Mouse (Mus musculus) liver, embryonic 13.5 days (tissue): ENCODE measurements at regions not wholly inside any gene's neighbourhood (a gene's known extent, or its start where the extent isn't known, plus 50 kb on each side); places are given as distances from the start of the nearest gene placed in this dataset.

ENCODE experiments used
- ATAC-seq: fragments of 200-750 bp; cut with Nextera tagmentation; 2 replicates; pipeline ENCODE4 v1.8.0; 2017; ENCODE audit warnings: low read depth, mild to moderate bottlenecking, moderate number of reproducible peaks, moderate library complexity
- DNase-seq: peaks from one replicate; pipeline ENCODE4 v3.0.0; 2022
- H3K27ac ChIP-seq: fragments of 300-500 bp; sonication (generic); 2 replicates; pipeline ENCODE4 v1.5.1; 2015; ENCODE audit warnings: moderate library complexity, mild to moderate bottlenecking, inconsistent platforms
- H3K27me3 ChIP-seq: fragments of 300-500 bp; sonication (generic); 2 replicates; pipeline ENCODE4 v1.6.1; 2015; ENCODE audit warnings: mild to moderate bottlenecking, inconsistent platforms
- H3K36me3 ChIP-seq: fragments of 300-500 bp; sonication (generic); 2 replicates; pipeline ENCODE4 v1.6.1; 2015; ENCODE audit warnings: mild to moderate bottlenecking, inconsistent platforms
- H3K4me1 ChIP-seq: fragments of 300-500 bp; sonication (generic); replicated peaks from 2 replicates; pipeline ENCODE4 v1.6.1; 2015; ENCODE audit warnings: inconsistent platforms
- H3K4me2 ChIP-seq: fragments of 300-500 bp; sonication (generic); 2 replicates; pipeline ENCODE4 v1.6.1; 2015; ENCODE audit warnings: inconsistent platforms, mild to moderate bottlenecking, moderate library complexity
- H3K4me3 ChIP-seq: fragments of 300-500 bp; sonication (generic); replicated peaks from 2 replicates; pipeline ENCODE4 v1.5.1; 2015; ENCODE audit warnings: mild to moderate bottlenecking, inconsistent platforms
- H3K9ac ChIP-seq: fragments of 300-500 bp; sonication (generic); 2 replicates; pipeline ENCODE4 v1.6.1; 2015; ENCODE audit warnings: mild to moderate bottlenecking, inconsistent platforms
- H3K9me3 ChIP-seq: fragments of 300-500 bp; sonication (generic); replicated peaks from 2 replicates; pipeline ENCODE4 v1.6.1; 2016; ENCODE audit warnings: inconsistent platforms
- WGBS: fragments of 180-500 bp; shearing (Covaris S2); methylation state at CpG from one replicate; pipeline ENCODE4 v1.1.7; 2015; ENCODE audit not compliant: insufficient replicate concordance; 5-methylcytosine and 5-hydroxymethylcytosine counted together

- 42% methylated on average over 9 of the region's 9 CpGs for WGBS
- Histone ChIP-seq H3K9ac (no peak overlapping the region), H3K4me2 (no peak overlapping the region), H3K27ac (0 out of 2 replicates have a peak overlapping the region, but pooled peaks have one; percentile 1), H3K9me3 (no peaks in the 10 kb centered on the region), H3K27me3 (no peaks in the 10 kb centered on the region), H3K4me3 (no peak overlapping the region), H3K36me3 (no peaks in the 10 kb centered on the region), H3K4me1 (peaks cover 3% of the 10 kb centered on the region; the same call in 1 of the 2 replicates)
- DNase-seq (no peak), ATAC-seq (peak; percentile 47; the same call in 1 of the 2 replicates)
These were observed 154.6 kb upstream of the Zmiz1 start for GRCm38 (mm10) chr14:25304391-25304851.

- Histone ChIP-seq H3K27me3 (no peaks in the 10 kb centered on the region), H3K27ac (no peak overlapping the region), H3K4me3 (no peak overlapping the region), H3K36me3 (no peaks in the 10 kb centered on the region), H3K4me2 (no peak overlapping the region), H3K9ac (no peak overlapping the region), H3K4me1 (peaks cover 3% of the 10 kb centered on the region; the same call in 1 of the 2 replicates), H3K9me3 (no peaks in the 10 kb centered on the region)
- 56% methylated on average over 7 of the region's 7 CpGs for WGBS
- DNase-seq: no peak
- no peak for ATAC-seq
These were observed 152.8 kb upstream of the Zmiz1 start for GRCm38 (mm10) chr14:25306166-25306565.

GRCm38 (mm10) chr14:25306961-25307654, 151.9 kb upstream of the Zmiz1 start:
- H3K27ac ChIP-seq: no peak overlapping the region
- 51% methylated on average over 3 of the region's 3 CpGs for WGBS
- no peaks in the 10 kb centered on the region for H3K36me3 ChIP-seq
- no peaks in the 10 kb centered on the region for H3K9me3 ChIP-seq
- H3K27me3 ChIP-seq: no peaks in the 10 kb centered on the region
- no peak overlapping the region for H3K4me3 ChIP-seq
- ATAC-seq (no peak), DNase-seq (no peak)
- H3K4me1 ChIP-seq: peaks cover 3% of the 10 kb centered on the region; the same call in 1 of the 2 replicates
- no peak overlapping the region for H3K9ac ChIP-seq
- H3K4me2 ChIP-seq: no peak overlapping the region

GRCm38 (mm10) chr14:25308051-25308450, 150.9 kb upstream of the Zmiz1 start:
- DNase-seq (no peak), ATAC-seq (no peak)
- peaks cover 3% of the 10 kb centered on the region; the same call in 1 of the 2 replicates for H3K4me1 ChIP-seq
- H3K27me3 ChIP-seq: no peaks in the 10 kb centered on the region
- WGBS: 38% methylated on average over 3 of the region's 3 CpGs
- H3K9ac ChIP-seq: no peak overlapping the region
- H3K4me3 ChIP-seq: no peak overlapping the region
- H3K4me2 ChIP-seq: no peak overlapping the region
- H3K27ac ChIP-seq: no peak overlapping the region
- H3K36me3 ChIP-seq: no peaks in the 10 kb centered on the region
- no peaks in the 10 kb centered on the region for H3K9me3 ChIP-seq

- Histone ChIP-seq H3K4me1 (no peaks in the 10 kb centered on the region), H3K9ac (no peak overlapping the region), H3K36me3 (no peaks in the 10 kb centered on the region), H3K9me3 (no peaks in the 10 kb centered on the region), H3K4me2 (no peak overlapping the region), H3K27me3 (0 out of 2 replicates have a peak, but pooled peaks cover 3% of the 10 kb centered on the region), H3K27ac (no peak overlapping the region), H3K4me3 (no peak overlapping the region)
- ATAC-seq: no peak
- no peak for DNase-seq
- 46% methylated on average over 4 of the region's 4 CpGs for WGBS
These were observed 148.3 kb upstream of the Zmiz1 start for GRCm38 (mm10) chr14:25310671-25311151.

- Histone ChIP-seq H3K27me3 (peaks cover 4% of the 10 kb centered on the region), H3K9me3 (no peaks in the 10 kb centered on the region), H3K9ac (no peak overlapping the region), H3K4me1 (no peaks in the 10 kb centered on the region), H3K4me3 (no peak overlapping the region), H3K4me2 (no peak overlapping the region), H3K36me3 (no peaks in the 10 kb centered on the region), H3K27ac (no peak overlapping the region)
- 12% methylated on average over 3 of the region's 3 CpGs for WGBS
- no peak for ATAC-seq
- DNase-seq: no peak
These were observed 147.5 kb upstream of the Zmiz1 start for GRCm38 (mm10) chr14:25311475-25311874.

GRCm38 (mm10) chr14:25312135-25312534, 146.8 kb upstream of the Zmiz1 start:
- whole genome bisulfite sequencing: 31% methylated on average over 7 of the region's 7 CpGs
- ATAC-seq (no peak), DNase-seq (no peak)
- Histone ChIP-seq H3K27ac (no peak overlapping the region), H3K4me2 (no peak overlapping the region), H3K9me3 (no peaks in the 10 kb centered on the region), H3K4me3 (no peak overlapping the region), H3K4me1 (no peaks in the 10 kb centered on the region), H3K36me3 (no peaks in the 10 kb centered on the region), H3K9ac (no peak overlapping the region), H3K27me3 (peaks cover 11% of the 10 kb centered on the region)

- no peaks in the 10 kb centered on the region for H3K36me3 ChIP-seq
- WGBS: 62% methylated on average over 6 of the region's 6 CpGs
- no peak overlapping the region for H3K9ac ChIP-seq
- H3K27ac ChIP-seq: no peak overlapping the region
- peaks cover 19% of the 10 kb centered on the region for H3K27me3 ChIP-seq
- H3K4me3 ChIP-seq: no peak overlapping the region
- no peaks in the 10 kb centered on the region; the same call in 1 of the 2 replicates for H3K4me1 ChIP-seq
- ATAC-seq (no peak), DNase-seq (no peak)
- H3K4me2 ChIP-seq: no peak overlapping the region
- no peaks in the 10 kb centered on the region for H3K9me3 ChIP-seq
These were observed 146.1 kb upstream of the Zmiz1 start for GRCm38 (mm10) chr14:25312814-25313426.

GRCm38 (mm10) chr14:25313693-25314240, 145.2 kb upstream of the Zmiz1 start:
- no peak for ATAC-seq
- H3K9ac ChIP-seq: no peak overlapping the region
- WGBS: 40% methylated on average over 4 of the region's 4 CpGs
- no peaks in the 10 kb centered on the region for H3K9me3 ChIP-seq
- peaks cover 27% of the 10 kb centered on the region for H3K27me3 ChIP-seq
- no peak overlapping the region for H3K4me3 ChIP-seq
- no peak for DNase-seq
- no peak overlapping the region for H3K4me2 ChIP-seq
- H3K27ac ChIP-seq: no peak overlapping the region
- peaks cover 3% of the 10 kb centered on the region for H3K4me1 ChIP-seq
- no peaks in the 10 kb centered on the region for H3K36me3 ChIP-seq

- peaks cover 3% of the 10 kb centered on the region for H3K4me1 ChIP-seq
- DNase-seq (no peak), ATAC-seq (no peak)
- no peak overlapping the region for H3K4me3 ChIP-seq
- no peaks in the 10 kb centered on the region for H3K9me3 ChIP-seq
- no peak overlapping the region for H3K9ac ChIP-seq
- 76% methylated on average over 5 of the region's 5 CpGs for WGBS
- no peak overlapping the region for H3K4me2 ChIP-seq
- no peaks in the 10 kb centered on the region for H3K36me3 ChIP-seq
- H3K27me3 ChIP-seq: peaks cover 39% of the 10 kb centered on the region
- H3K27ac ChIP-seq: no peak overlapping the region
These were observed 142.5 kb upstream of the Zmiz1 start for GRCm38 (mm10) chr14:25316491-25316890.

- DNase-seq: no peak
- Histone ChIP-seq H3K27me3 (peaks cover 39% of the 10 kb centered on the region), H3K9ac (no peak overlapping the region), H3K4me2 (peak overlapping the region; percentile 51), H3K4me1 (peaks cover 3% of the 10 kb centered on the region), H3K36me3 (no peaks in the 10 kb centered on the region), H3K27ac (no peak overlapping the region), H3K4me3 (peak overlapping the region; percentile 19; the same call in 1 of the 2 replicates), H3K9me3 (no peaks in the 10 kb centered on the region)
- 16% methylated on average over 37 of the region's 37 CpGs for WGBS
- ATAC-seq: no peak
These were observed 141.1 kb upstream of the Zmiz1 start for GRCm38 (mm10) chr14:25317680-25318471.
